Mouse (Mus musculus): ENCODE measurements at regions not wholly inside any gene's neighbourhood (a gene's known extent, or its start where the extent isn't known, plus 50 kb on each side); places are given as distances from the start of the nearest gene placed in this dataset.

- no peak for TF ChIP-seq ZNF384 (IDR thresholded peaks at IDR 0.05; ENCODE audit: low read depth, low read length)
- TF ChIP-seq ZC3H11A (IDR thresholded peaks at IDR 0.05; ENCODE audit: borderline replicate concordance, low read depth, low read length), result no peak
- TF ChIP-seq HCFC1 (IDR thresholded peaks at IDR 0.05; ENCODE audit: borderline replicate concordance, insufficient read depth, low read length), result no peak
- no peak for TF ChIP-seq MAFK (IDR thresholded peaks at IDR 0.05; ENCODE audit: insufficient read depth, low read depth, low read length)
- TF ChIP-seq CHD2 (IDR thresholded peaks at IDR 0.05; ENCODE audit: low read depth, low read length), result no peak
- no peak for DNase-seq (ENCODE audit: low read depth, low spot score)
- no peaks in the 10 kb centered on the region for H3K9me3 ChIP-seq (ENCODE audit: control insufficient read depth, insufficient read depth, low read depth, low read length)
- H3K36me3 ChIP-seq (ENCODE audit: control insufficient read depth, insufficient read depth, low read length, poor library complexity, severe bottlenecking), result no peaks in the 10 kb centered on the region
- no peak overlapping the region for H3K27ac ChIP-seq (ENCODE audit: insufficient read depth, low read depth, low read length, poor library complexity, severe bottlenecking)
- no peak overlapping the region for H3K9ac ChIP-seq (ENCODE audit: insufficient read depth, low read depth, low read length, poor library complexity, severe bottlenecking)
- H3K4me1 ChIP-seq (ENCODE audit: control insufficient read depth in 2 of 2, insufficient read depth in 2 of 2, low read length in 2 of 2, poor library complexity in 1 of 2), result peaks cover 0 to under 1% of the 10 kb centered on the region in 2 experiments; a peak in 2 of 4 replicates
- in situ Hi-C loops (cut with MboI; ENCODE audit: low sequenced_read_pairs in 2 of 2, unreplicated experiment in 2 of 2), result no loop called here
- H3K4me3 ChIP-seq (ENCODE audit: insufficient read depth in 1 of 2, low read depth in 1 of 2, low read length in 2 of 2, poor library complexity in 1 of 2, severe bottlenecking in 1 of 2), result no peak overlapping the region
These were observed 145.7 kb upstream of the Sulf2 start for GRCm38 (mm10) chr2:166301161-166301560.

DNA sequence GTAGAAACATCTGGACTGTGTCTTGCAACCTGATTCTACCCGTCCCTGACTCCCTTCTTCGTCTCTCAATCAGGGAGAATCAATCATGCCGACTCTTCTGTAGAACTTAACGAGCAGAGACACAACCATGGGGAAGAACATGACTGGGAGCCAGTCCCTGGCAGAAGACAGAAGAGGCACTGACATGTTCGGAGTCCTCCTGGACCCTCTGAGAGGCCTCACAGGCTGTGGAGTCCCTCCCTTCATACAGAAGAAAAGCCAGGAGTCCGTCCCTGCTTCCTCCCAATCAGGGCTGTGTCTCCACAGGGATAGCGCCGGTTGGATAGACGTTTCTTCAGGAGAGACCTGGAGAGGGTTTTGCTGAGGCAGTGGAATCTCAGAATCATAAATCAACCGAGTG is 139.2 kb upstream of the Sulf2 start:
- DNase-seq (ENCODE audit: low read depth, low spot score), result no peak
- H3K36me3 ChIP-seq (ENCODE audit: control insufficient read depth, insufficient read depth, low read length, poor library complexity, severe bottlenecking), result no peaks in the 10 kb centered on the region
- no peak overlapping the region for H3K9ac ChIP-seq (ENCODE audit: insufficient read depth, low read depth, low read length, poor library complexity, severe bottlenecking)
- H3K4me3 ChIP-seq (ENCODE audit: insufficient read depth in 1 of 2, low read depth in 1 of 2, low read length in 2 of 2, poor library complexity in 1 of 2, severe bottlenecking in 1 of 2), result no peak overlapping the region
- in situ Hi-C loops (cut with MboI; ENCODE audit: low sequenced_read_pairs in 2 of 2, unreplicated experiment in 2 of 2), result no loop called here
- TF ChIP-seq ZNF384 (IDR thresholded peaks at IDR 0.05; ENCODE audit: low read depth, low read length) (no peak), CHD2 (IDR thresholded peaks at IDR 0.05; ENCODE audit: low read depth, low read length) (no peak), HCFC1 (IDR thresholded peaks at IDR 0.05; ENCODE audit: borderline replicate concordance, insufficient read depth, low read length) (no peak), MAFK (IDR thresholded peaks at IDR 0.05; ENCODE audit: insufficient read depth, low read depth, low read length) (no peak), ZC3H11A (IDR thresholded peaks at IDR 0.05; ENCODE audit: borderline replicate concordance, low read depth, low read length) (no peak)
- peaks cover 0 to 2% of the 10 kb centered on the region in 2 experiments; a peak in 3 of 4 replicates for H3K4me1 ChIP-seq (ENCODE audit: control insufficient read depth in 2 of 2, insufficient read depth in 2 of 2, low read length in 2 of 2, poor library complexity in 1 of 2)
- no peaks in the 10 kb centered on the region for H3K9me3 ChIP-seq (ENCODE audit: control insufficient read depth, insufficient read depth, low read depth, low read length)
- no peak overlapping the region for H3K27ac ChIP-seq (ENCODE audit: insufficient read depth, low read depth, low read length, poor library complexity, severe bottlenecking)

DNA sequence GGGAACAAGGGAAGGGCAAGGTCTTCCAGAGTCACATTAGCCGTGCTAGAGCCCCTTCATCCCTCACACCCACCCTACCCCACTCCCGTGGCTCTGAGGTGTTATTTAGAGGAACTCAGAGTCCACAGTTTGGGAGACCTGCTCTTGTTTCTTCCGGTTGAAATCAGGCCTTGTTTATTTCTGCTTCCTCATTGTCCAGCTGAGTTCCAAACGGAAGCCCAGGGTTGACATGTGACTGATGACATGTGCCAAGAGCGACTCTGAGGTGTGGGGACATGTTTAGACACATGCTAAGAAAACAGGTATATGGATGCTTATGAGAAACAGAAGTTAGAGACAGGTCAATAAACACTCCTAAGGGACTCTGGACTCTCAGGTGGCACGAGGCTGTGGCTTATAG is 137.5 kb upstream of the Sulf2 start:
- Histone ChIP-seq H3K9me3 (ENCODE audit: control insufficient read depth, insufficient read depth, low read depth, low read length) (no peaks in the 10 kb centered on the region), H3K36me3 (ENCODE audit: control insufficient read depth, insufficient read depth, low read length, poor library complexity, severe bottlenecking) (no peaks in the 10 kb centered on the region), H3K4me3 (ENCODE audit: insufficient read depth in 1 of 2, low read depth in 1 of 2, low read length in 2 of 2, poor library complexity in 1 of 2, severe bottlenecking in 1 of 2) (no peak overlapping the region), H3K9ac (ENCODE audit: insufficient read depth, low read depth, low read length, poor library complexity, severe bottlenecking) (no peak overlapping the region), H3K27ac (ENCODE audit: insufficient read depth, low read depth, low read length, poor library complexity, severe bottlenecking) (no peak overlapping the region), H3K4me1 (ENCODE audit: control insufficient read depth in 2 of 2, insufficient read depth in 2 of 2, low read length in 2 of 2, poor library complexity in 1 of 2) (peaks cover 0 to 2% of the 10 kb centered on the region in 2 experiments; a peak in 3 of 4 replicates)
- no peak for TF ChIP-seq ZNF384 (IDR thresholded peaks at IDR 0.05; ENCODE audit: low read depth, low read length)
- TF ChIP-seq HCFC1 (IDR thresholded peaks at IDR 0.05; ENCODE audit: borderline replicate concordance, insufficient read depth, low read length), result no peak
- TF ChIP-seq MAFK (IDR thresholded peaks at IDR 0.05; ENCODE audit: insufficient read depth, low read depth, low read length), result no peak
- TF ChIP-seq CHD2 (IDR thresholded peaks at IDR 0.05; ENCODE audit: low read depth, low read length), result no peak
- TF ChIP-seq ZC3H11A (IDR thresholded peaks at IDR 0.05; ENCODE audit: borderline replicate concordance, low read depth, low read length), result no peak
- DNase-seq (ENCODE audit: low read depth, low spot score), result no peak
- in situ Hi-C loops (cut with MboI; ENCODE audit: low sequenced_read_pairs in 2 of 2, unreplicated experiment in 2 of 2), result no loop called here

- H3K27ac ChIP-seq (ENCODE audit: insufficient read depth, low read depth, low read length, poor library complexity, severe bottlenecking), result no peak overlapping the region
- in situ Hi-C loops (cut with MboI; ENCODE audit: low sequenced_read_pairs in 2 of 2, unreplicated experiment in 2 of 2), result no loop called here
- H3K4me1 ChIP-seq (ENCODE audit: control insufficient read depth in 2 of 2, insufficient read depth in 2 of 2, low read length in 2 of 2, poor library complexity in 1 of 2), result peaks cover 0 to 2% of the 10 kb centered on the region in 2 experiments; a peak in 3 of 4 replicates
- TF ChIP-seq MAFK (IDR thresholded peaks at IDR 0.05; ENCODE audit: insufficient read depth, low read depth, low read length), result no peak
- no peak for TF ChIP-seq CHD2 (IDR thresholded peaks at IDR 0.05; ENCODE audit: low read depth, low read length)
- TF ChIP-seq ZC3H11A (IDR thresholded peaks at IDR 0.05; ENCODE audit: borderline replicate concordance, low read depth, low read length), result no peak
- TF ChIP-seq ZNF384 (IDR thresholded peaks at IDR 0.05; ENCODE audit: low read depth, low read length), result no peak
- TF ChIP-seq HCFC1 (IDR thresholded peaks at IDR 0.05; ENCODE audit: borderline replicate concordance, insufficient read depth, low read length), result no peak
- no peaks in the 10 kb centered on the region for H3K9me3 ChIP-seq (ENCODE audit: control insufficient read depth, insufficient read depth, low read depth, low read length)
- no peak for DNase-seq (ENCODE audit: low read depth, low spot score)
- H3K9ac ChIP-seq (ENCODE audit: insufficient read depth, low read depth, low read length, poor library complexity, severe bottlenecking), result no peak overlapping the region
- H3K36me3 ChIP-seq (ENCODE audit: control insufficient read depth, insufficient read depth, low read length, poor library complexity, severe bottlenecking), result no peaks in the 10 kb centered on the region
- no peak overlapping the region for H3K4me3 ChIP-seq (ENCODE audit: insufficient read depth in 1 of 2, low read depth in 1 of 2, low read length in 2 of 2, poor library complexity in 1 of 2, severe bottlenecking in 1 of 2)
These were observed 135.8 kb upstream of the Sulf2 start for GRCm38 (mm10) chr2:166291266-166291665.

- Histone ChIP-seq H3K9ac (ENCODE audit: insufficient read depth, low read depth, low read length, poor library complexity, severe bottlenecking) (no peak overlapping the region), H3K27ac (ENCODE audit: insufficient read depth, low read depth, low read length, poor library complexity, severe bottlenecking) (no peak overlapping the region), H3K4me3 (ENCODE audit: insufficient read depth in 1 of 2, low read depth in 1 of 2, low read length in 2 of 2, poor library complexity in 1 of 2, severe bottlenecking in 1 of 2) (no peak overlapping the region), H3K36me3 (ENCODE audit: control insufficient read depth, insufficient read depth, low read length, poor library complexity, severe bottlenecking) (no peaks in the 10 kb centered on the region), H3K9me3 (ENCODE audit: control insufficient read depth, insufficient read depth, low read depth, low read length) (no peaks in the 10 kb centered on the region), H3K4me1 (ENCODE audit: control insufficient read depth in 2 of 2, insufficient read depth in 2 of 2, low read length in 2 of 2, poor library complexity in 1 of 2) (no peaks in the 10 kb centered on the region; a peak in 2 of 4 replicates)
- in situ Hi-C loops (cut with MboI; ENCODE audit: low sequenced_read_pairs in 2 of 2, unreplicated experiment in 2 of 2), result no loop called here
- TF ChIP-seq ZNF384 (IDR thresholded peaks at IDR 0.05; ENCODE audit: low read depth, low read length) (no peak), ZC3H11A (IDR thresholded peaks at IDR 0.05; ENCODE audit: borderline replicate concordance, low read depth, low read length) (no peak), CHD2 (IDR thresholded peaks at IDR 0.05; ENCODE audit: low read depth, low read length) (no peak), MAFK (IDR thresholded peaks at IDR 0.05; ENCODE audit: insufficient read depth, low read depth, low read length) (no peak), HCFC1 (IDR thresholded peaks at IDR 0.05; ENCODE audit: borderline replicate concordance, insufficient read depth, low read length) (no peak)
- no peak for DNase-seq (ENCODE audit: low read depth, low spot score)
These were observed 135.4 kb upstream of the Sulf2 start for GRCm38 (mm10) chr2:166290826-166291225.
